Mouse (Mus musculus): ENCODE data around the gene Aff1.

GRCm38 (mm10) chr5:103821062-103821461 is 128.9 kb downstream of the Aff1 start:
- TF ChIP-seq CTCF (IDR thresholded peaks at IDR 0.05; ENCODE audit: insufficient read depth, low read depth, low read length) (no peak), POLR2A (IDR thresholded peaks at IDR 0.05; ENCODE audit: insufficient read depth, low read depth, low read length) (no peak)

Measured in olfactory bulb, adult 2 months (tissue).